In genomic region chr13:116903394-116903793, GRCm38 (mm10) we compare ENCODE assay signal across 25 mouse cellular contexts.
A peak's percentile ranks its signal among the peaks of the same experiment; 100 is the strongest.
DNase-seq lines count a peak whose midpoint lies in the region; ATAC-seq lines count a peak whose summit lies in the region.
"Had no signal": no experiment of that assay in that cellular context is flagged by ENCODE, and none has a peak within 500 bp of the region (broad histone marks: within the 10 kb centered on the region; RNA-seq: fewer than 3 reads in every experiment).

No protein-coding gene starts in this region.

- H3K36me3 ChIP-seq in kidney, embryonic 14.5 days (ENCODE audit: control insufficient read depth, insufficient read depth, low read length), result 0 out of 2 replicates have a peak, but pooled peaks cover 3% of the 10 kb centered on the region
- no peaks in the 10 kb centered on the region for H3K36me3 ChIP-seq in kidney, embryonic 16.5 days (ENCODE audit: insufficient read depth, low read length)
- H3K36me3 ChIP-seq: embryonic facial prominence, embryonic 10.5 days; G1E had no signal

- no peak overlapping the region for H3K9ac ChIP-seq in kidney, embryonic 14.5 days (ENCODE audit: low read depth, low read length)
- H3K9ac ChIP-seq in kidney, embryonic 16.5 days (replicated peaks; ENCODE audit: low read length), result no peak overlapping the region
- H3K9ac ChIP-seq: embryonic facial prominence, embryonic 12.5 days; forebrain, embryonic 13.5 days had no signal

- ATAC-seq in kidney, embryonic 14.5 days (ENCODE audit: low FRiP score, low TSS enrichment), result peak; percentile 84
- peak; percentile 83 for ATAC-seq in kidney, embryonic 16.5 days (ENCODE audit: low FRiP score, low TSS enrichment)
- ATAC-seq: activated CD4-positive, CD25-positive, alpha-beta regulatory T cell, adult 4 months; CD4-positive, CD25-positive, alpha-beta regulatory T cell, adult 4 months; forebrain, embryonic 13.5 days; Patski had no signal

- no peaks in the 10 kb centered on the region for H3K9me3 ChIP-seq in kidney, embryonic 14.5 days (ENCODE audit: control insufficient read depth, low read length)
- no peaks in the 10 kb centered on the region for H3K9me3 ChIP-seq in kidney, embryonic 16.5 days (ENCODE audit: low read length)
- H3K9me3 ChIP-seq: embryonic facial prominence, embryonic 10.5 days; embryonic facial prominence, embryonic 12.5 days; forebrain, embryonic 13.5 days had no signal

- peaks cover 8% of the 10 kb centered on the region; the same call in 1 of the 2 replicates for H3K4me1 ChIP-seq in kidney, embryonic 14.5 days (ENCODE audit: control insufficient read depth, insufficient read depth, low read length)
- H3K4me1 ChIP-seq in kidney, embryonic 16.5 days (ENCODE audit: insufficient read depth, low read length), result peaks cover 8% of the 10 kb centered on the region
- H3K4me1 ChIP-seq: embryonic facial prominence, embryonic 10.5 days; embryonic facial prominence, embryonic 12.5 days; forebrain, embryonic 13.5 days had no signal

- H3K27ac ChIP-seq in kidney, embryonic 14.5 days (ENCODE audit: low read depth, low read length), result no peak overlapping the region
- no peak overlapping the region for H3K27ac ChIP-seq in kidney, embryonic 16.5 days (ENCODE audit: low read length)
- H3K27ac ChIP-seq: embryonic facial prominence, embryonic 10.5 days; embryonic facial prominence, embryonic 12.5 days; forebrain, embryonic 13.5 days had no signal

- H3K27me3 ChIP-seq in kidney, embryonic 14.5 days (ENCODE audit: control insufficient read depth, insufficient read depth, low read length), result no peaks in the 10 kb centered on the region
- no peaks in the 10 kb centered on the region for H3K27me3 ChIP-seq in kidney, embryonic 16.5 days (ENCODE audit: insufficient read depth, low read length)
- H3K27me3 ChIP-seq: CH12.LX; embryonic facial prominence, embryonic 12.5 days; forebrain, embryonic 13.5 days; Patski had no signal

- H3K4me3 ChIP-seq in kidney, embryonic 14.5 days (ENCODE audit: low read length), result no peak overlapping the region
- H3K4me3 ChIP-seq in kidney, embryonic 16.5 days (ENCODE audit: low read length), result no peak overlapping the region
- H3K4me3 ChIP-seq: embryonic facial prominence, embryonic 10.5 days; embryonic facial prominence, embryonic 12.5 days; forebrain, embryonic 13.5 days had no signal

- DNase-seq in kidney, postnatal 36 days, result no peak
- no peak for DNase-seq in kidney, postnatal 10 days
- peak; percentile 6 for DNase-seq in kidney, postnatal 14 days
- DNase-seq in kidney, adult 8-10 months, result no peak
- DNase-seq in retina, embryonic 14.5 days (ENCODE audit: low spot score), result peak; percentile 10
- no peak for DNase-seq in retina, postnatal 1 day
- DNase-seq: adrenal gland, adult 8-10 months; adrenal gland, postnatal 14 days; adrenal gland, postnatal 36 days; B cell, adult 2 months; cerebellum, adult 11-12 months; cerebellum, adult 2 months; cerebellum, adult 9-10 months; cerebellum, postnatal 10 days; cerebellum, postnatal 25 days had no signal

- 27% methylated on average over 5 of the region's 5 CpGs for WGBS in kidney, embryonic 14.5 days
- 18% methylated on average over 5 of the region's 5 CpGs for WGBS in kidney, embryonic 16.5 days

- H3K4me2 ChIP-seq in kidney, embryonic 14.5 days (replicated peaks; ENCODE audit: low read depth, low read length), result no peak overlapping the region
- no peak overlapping the region for H3K4me2 ChIP-seq in kidney, embryonic 16.5 days (replicated peaks; ENCODE audit: low read depth, low read length)
- H3K4me2 ChIP-seq: embryonic facial prominence, embryonic 12.5 days; forebrain, embryonic 13.5 days had no signal

Comparison
In these comparisons a context has a peak if more than half of its experiments do, and no peak if none do; other contexts are left out.
1. DNase-seq: peak in kidney, postnatal 14 days (single experiment) and retina, embryonic 14.5 days (single experiment); none in kidney, postnatal 36 days (0 of 2), kidney, postnatal 10 days (single experiment), kidney, adult 8-10 months (0 of 2) and retina, postnatal 1 day (single experiment).